Mouse (Mus musculus) left cerebral cortex, adult 2 months (tissue): ENCODE measurements around the gene Zfp622. TPM values are rescaled to one million over a fixed set of nuclear protein-coding genes. Genes with fewer than 3 reads are reported as not detected.

Experiments used
- DNase-seq, 2 experiments: peaks; one replicate each; pipeline ENCODE4 v3.0.0; 2021 to 2022; ENCODE audit warnings: low spot score in 2 of 2, mixed read lengths in 1 of 2; ENCODE audit errors: extremely low spot score in 1 of 2
- H3K27ac ChIP-seq: fragments of 200-600 bp; 2 replicates; pipeline ENCODE4 v1.8.1; 2022
- H3K4me3 ChIP-seq: fragments of 200-600 bp; 2 replicates; pipeline ENCODE4 v1.8.1; 2022
- CTCF ChIP-seq: fragments of 200-600 bp; IDR thresholded peaks from 2 replicates; pipeline ENCODE4 v1.8.1; 2022; ENCODE audit warnings: antibody characterized with exemption, mild to moderate bottlenecking, moderate library complexity
- intact Hi-C: fragments of 180-260 bp; cut with DNase I; formaldehyde crosslinking; loops from one replicate; pipeline ENCODE4 v1.15.1; 2025
- long read RNA-seq, 2 experiments: library from polyadenylated mRNA; stranded (forward); transcript quantifications; one replicate each; pipeline ENCODE4 v2.0.0; 2021; ENCODE audit warnings: borderline mapping rate in 2 of 2
- total RNA-seq, 2 experiments: library from RNA; stranded (reverse); gene quantifications; 2 replicates each; pipeline ENCODE4 v1.2.3; 2021

Gene Zfp622
- total RNA-seq: 10 to 100 TPM; 47.7 to 52.4 TPM
- long read RNA-seq, experiment 1, transcript Zfp622-201 (6 exons, 2,802 nt): major isoform, 44 of 47 reads
- long read RNA-seq, experiment 1, partial matches to known transcripts: 2 of 47 reads
- long read RNA-seq, experiment 1, other reads (novel, unspliced or antisense): 1 of 47 reads
- long read RNA-seq, experiment 2, transcript Zfp622-201 (6 exons, 2,802 nt): major isoform, 32 of 34 reads
- long read RNA-seq, experiment 2, partial matches to known transcripts: 1 of 34 reads
- long read RNA-seq, experiment 2, other reads (novel, unspliced or antisense): 1 of 34 reads

DNA sequence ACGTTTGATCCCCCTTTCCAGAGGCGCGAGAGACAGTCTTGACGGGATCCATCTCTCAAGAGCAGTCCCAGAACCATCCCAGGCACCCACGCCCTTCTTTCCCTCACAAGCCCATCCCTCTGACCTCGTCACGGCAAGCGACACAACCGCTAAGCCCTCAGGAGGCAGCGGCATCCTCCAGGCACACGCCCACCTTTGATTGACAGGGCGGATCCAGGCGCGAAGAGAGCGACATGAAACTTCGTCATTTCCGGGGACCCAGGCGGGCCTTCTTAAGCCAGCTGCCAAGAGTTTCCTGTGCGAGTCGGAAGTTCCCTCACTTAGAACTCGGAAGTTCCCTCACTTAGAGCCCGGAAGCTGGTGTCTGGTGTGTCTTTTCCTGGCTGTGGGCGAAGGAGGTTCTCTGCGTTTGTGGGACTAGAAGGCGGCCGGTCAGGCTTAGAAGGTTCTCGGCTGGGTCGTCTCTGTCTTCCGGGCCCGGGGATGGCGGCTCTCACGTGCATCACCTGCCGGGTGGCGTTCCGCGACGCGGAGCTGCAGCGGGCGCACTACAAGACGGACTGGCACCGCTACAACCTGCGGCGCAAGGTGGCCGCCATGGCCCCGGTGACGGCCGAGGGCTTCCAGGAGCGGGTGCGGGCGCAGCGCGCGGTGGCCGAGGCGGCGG is at the start of gene Zfp622:
Gene Zfp622 (plus strand): TSS at position 300 of the 667 bp plus-strand sequence.
- H3K27ac ChIP-seq: peak within 1 kb of the TSS; percentile 87
- intact Hi-C loops: no loop called here
- peak within 1 kb of the TSS; percentile 98 for H3K4me3 ChIP-seq
- DNase-seq: peak; percentile 93 to 95
- TF ChIP-seq CTCF: no peak

- intact Hi-C loops: no loop called here
- DNase-seq: no peak
- TF ChIP-seq CTCF: no peak
- H3K27ac ChIP-seq: no peak overlapping the region
- H3K4me3 ChIP-seq: no peak overlapping the region
Measured at GRCm38 (mm10) chr15:25934411-25934810, 49.8 kb upstream of the Zfp622 start.

DNA sequence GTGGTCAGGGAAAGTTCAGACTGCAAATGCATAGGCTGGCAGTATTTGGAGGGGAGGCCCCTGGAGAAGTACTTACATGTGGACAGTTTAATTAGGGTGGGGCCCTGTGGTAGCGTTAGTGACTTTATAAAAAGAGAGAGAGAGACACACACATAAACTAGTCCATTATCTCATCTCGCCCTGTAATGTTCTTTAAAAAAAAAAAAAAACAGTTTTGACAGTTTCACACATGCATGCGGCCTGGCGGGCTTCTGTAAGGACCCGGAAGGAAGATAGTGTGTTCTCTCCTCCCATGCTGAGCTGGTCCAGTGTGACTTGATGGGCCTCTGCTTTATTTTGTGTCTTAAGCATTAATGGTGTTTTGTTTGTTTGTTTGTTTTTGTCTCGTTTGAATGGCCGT is 45.7 kb upstream of the Zfp622 start:
- Histone ChIP-seq H3K27ac (no peak overlapping the region), H3K4me3 (no peak overlapping the region)
- intact Hi-C loops: no loop called here
- no peak for DNase-seq
- TF ChIP-seq CTCF: no peak

DNA sequence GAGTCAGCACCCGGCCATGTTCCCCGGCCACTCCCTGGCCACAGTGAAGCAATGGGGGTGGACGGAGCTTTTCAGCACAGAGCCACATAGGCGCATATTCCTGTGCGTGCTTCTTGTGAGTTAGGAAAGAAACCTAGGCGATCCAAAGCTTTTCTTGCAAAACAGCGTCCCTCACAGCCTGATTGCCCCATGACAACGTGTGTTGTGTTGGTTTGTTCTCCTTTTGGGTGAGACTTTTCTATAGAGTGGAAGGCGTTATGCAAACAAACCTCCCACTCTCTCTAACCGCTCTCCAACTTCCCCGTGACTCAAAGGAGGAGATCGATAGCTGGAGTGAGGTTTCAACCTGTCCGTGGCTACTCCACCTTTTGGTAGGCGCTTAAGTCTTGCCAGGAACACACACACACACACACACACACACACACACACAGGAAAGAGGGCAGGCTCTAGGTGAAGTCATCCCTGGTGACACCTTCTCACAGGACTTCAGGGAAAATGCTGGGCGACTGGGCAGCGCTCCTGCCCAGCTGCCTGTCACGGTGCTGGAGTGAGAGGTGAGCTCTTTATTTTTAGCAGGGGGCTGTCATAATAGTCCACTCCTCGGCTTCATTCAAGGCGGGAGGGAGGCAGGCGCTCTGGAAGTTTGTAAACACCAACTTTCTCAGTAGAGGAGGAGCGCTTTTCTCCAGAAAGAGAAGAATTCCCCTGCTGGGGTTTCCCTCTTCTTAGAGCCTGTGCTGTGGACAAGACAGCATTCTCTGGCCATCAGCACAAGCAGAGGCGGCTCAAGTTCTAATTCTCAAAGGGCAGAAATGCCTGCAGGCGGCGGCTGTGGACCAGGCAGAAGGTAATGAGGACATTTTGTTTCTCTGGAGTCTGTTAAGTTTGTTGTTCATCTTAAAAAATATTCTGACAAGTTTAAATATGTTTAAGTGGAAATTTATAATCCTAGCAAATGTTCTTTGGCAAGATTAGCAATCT is 43.5 kb upstream of the Zfp622 start:
- Histone ChIP-seq H3K27ac (no peak overlapping the region), H3K4me3 (no peak overlapping the region)
- DNase-seq: no peak
- intact Hi-C loops: no loop called here
- no peak for TF ChIP-seq CTCF

GRCm38 (mm10) chr15:25941514-25941913 is 42.7 kb upstream of the Zfp622 start:
- no peak for DNase-seq
- no peak overlapping the region for H3K4me3 ChIP-seq
- intact Hi-C loops: no loop called here
- H3K27ac ChIP-seq: no peak overlapping the region
- no peak for TF ChIP-seq CTCF

- no peak for TF ChIP-seq CTCF
- Histone ChIP-seq H3K27ac (no peak overlapping the region), H3K4me3 (no peak overlapping the region)
- no peak for DNase-seq
- intact Hi-C loops: no loop called here
Measured at GRCm38 (mm10) chr15:25942415-25942814, 41.8 kb upstream of the Zfp622 start.

GRCm38 (mm10) chr15:25943386-25944137 is 40.6 kb upstream of the Zfp622 start:
- TF ChIP-seq CTCF: no peak
- Histone ChIP-seq H3K27ac (no peak overlapping the region), H3K4me3 (no peak overlapping the region)
- intact Hi-C loops: no loop called here
- DNase-seq: no peak

GRCm38 (mm10) chr15:25945224-25945623 is 38.9 kb upstream of the Zfp622 start:
- DNase-seq: no peak
- intact Hi-C loops: no loop called here
- TF ChIP-seq CTCF: no peak
- no peak overlapping the region for H3K27ac ChIP-seq
- H3K4me3 ChIP-seq: no peak overlapping the region

DNA sequence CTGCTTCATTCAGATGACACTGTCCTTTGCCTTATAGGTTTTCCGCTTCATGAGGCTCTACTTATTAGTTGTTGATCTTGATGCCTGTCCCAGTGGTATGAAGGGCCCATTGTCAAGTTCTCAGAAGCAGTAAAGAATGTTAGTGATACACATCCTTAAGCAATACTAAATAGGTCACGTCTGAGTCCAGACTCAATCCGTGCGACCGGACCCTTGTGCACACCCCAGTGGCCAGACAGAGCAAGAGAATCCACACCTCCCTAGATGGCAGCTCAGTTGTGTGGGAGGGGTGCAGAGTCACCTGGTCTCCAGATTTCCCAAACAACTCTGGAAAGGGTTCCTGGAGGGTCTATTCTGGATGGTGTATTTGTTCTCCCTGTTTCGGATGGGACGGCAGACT is 37.7 kb upstream of the Zfp622 start:
- intact Hi-C loops: no loop called here
- DNase-seq: no peak
- Histone ChIP-seq H3K27ac (no peak overlapping the region), H3K4me3 (no peak overlapping the region)
- TF ChIP-seq CTCF: no peak; the same call in 1 of the 2 replicates

- Histone ChIP-seq H3K27ac (no peak overlapping the region), H3K4me3 (no peak overlapping the region)
- intact Hi-C loops: no loop called here
- TF ChIP-seq CTCF: no peak
- DNase-seq: no peak
Measured at GRCm38 (mm10) chr15:25947383-25947782, 36.8 kb upstream of the Zfp622 start.
